In the genomic region with DNA sequence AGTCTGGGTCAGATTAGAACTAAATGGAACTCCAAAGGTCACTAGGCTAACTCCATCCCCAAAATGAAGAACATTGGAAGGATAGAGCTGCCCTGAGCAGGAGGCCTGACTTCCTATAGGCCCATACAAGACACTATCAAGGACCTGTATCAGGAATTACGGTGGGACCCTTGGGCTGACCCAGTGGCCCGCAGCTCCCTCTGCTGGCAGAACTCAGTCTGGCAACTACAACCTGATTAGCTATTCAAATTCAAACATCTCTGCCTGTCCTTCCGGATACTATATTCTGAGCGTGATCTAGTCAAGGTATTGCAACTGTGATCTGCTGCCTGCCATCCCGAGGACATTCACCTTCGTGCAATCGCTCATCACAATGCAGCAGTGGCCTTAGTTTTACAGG, we compare ENCODE assay signal across 8 mouse cellular contexts.
A peak's percentile ranks its signal among the peaks of the same experiment; 100 is the strongest.
DNase-seq lines count a peak whose midpoint lies in the region; ATAC-seq and TF ChIP-seq lines count a peak whose summit lies in the region.

No protein-coding gene starts in this region.

- H3K4me2 ChIP-seq in forebrain, embryonic 16.5 days (ENCODE audit: low read length): no peak overlapping the region

- no peaks in the 10 kb centered on the region for H3K9me3 ChIP-seq in forebrain, embryonic 16.5 days (ENCODE audit: control insufficient read depth, low read length)

- H3K4me3 ChIP-seq in bone marrow, adult 2 months (replicated peaks; ENCODE audit: control insufficient read depth, low read depth, low read length): no peak overlapping the region
- no peak overlapping the region for H3K4me3 ChIP-seq in forebrain, embryonic 16.5 days (replicated peaks; ENCODE audit: low read length)

- peak; percentile 80 to 84 for DNase-seq in cerebellum, postnatal 10 days
- DNase-seq in cerebellum, adult 11-12 months: no peak
- peak; percentile 68 to 72 for DNase-seq in B cell, adult 2 months
- DNase-seq in kidney, postnatal 14 days: peak; percentile 34
- DNase-seq in lung, postnatal 14 days: peak; percentile 66
- DNase-seq in right cerebral cortex, postnatal 25 days: peak; percentile 25

- no peak overlapping the region for H3K9ac ChIP-seq in forebrain, embryonic 16.5 days (replicated peaks; ENCODE audit: low read depth, low read length)

- peak; percentile 49 for ATAC-seq in forebrain, embryonic 16.5 days

- H3K36me3 ChIP-seq in forebrain, embryonic 16.5 days (ENCODE audit: control insufficient read depth, insufficient read depth): no peaks in the 10 kb centered on the region

- no peaks in the 10 kb centered on the region for H3K27me3 ChIP-seq in forebrain, embryonic 16.5 days (replicated peaks; ENCODE audit: control insufficient read depth, insufficient read depth, low read length)

- TF ChIP-seq CTCF in bone marrow, adult 2 months (IDR thresholded peaks at IDR 0.05; ENCODE audit: control insufficient read depth, insufficient read depth, low read length): peak; percentile 70

- no peak for TF ChIP-seq POLR2A in bone marrow, adult 2 months (IDR thresholded peaks at IDR 0.05; ENCODE audit: borderline replicate concordance, control insufficient read depth, low read depth, low read length)

- WGBS in bone marrow, adult 2 months: 16% methylated on average over 7 of the region's 7 CpGs
- WGBS in forebrain, embryonic 16.5 days: 23% methylated on average over 7 of the region's 7 CpGs

- no peak overlapping the region for H3K27ac ChIP-seq in bone marrow, adult 2 months (ENCODE audit: control insufficient read depth, insufficient read depth, low read depth, low read length, poor library complexity)
- H3K27ac ChIP-seq in forebrain, embryonic 16.5 days (ENCODE audit: low read length): no peak overlapping the region

- peaks cover 3% of the 10 kb centered on the region for H3K4me1 ChIP-seq in bone marrow, adult 2 months (ENCODE audit: control insufficient read depth, insufficient read depth, low read length)
- 0 out of 2 replicates have a peak, but pooled peaks cover 2% of the 10 kb centered on the region for H3K4me1 ChIP-seq in forebrain, embryonic 16.5 days (replicated peaks; ENCODE audit: control insufficient read depth, insufficient read depth, low read length)
